Comparison of ENCODE assay signal across 29 mouse cellular contexts in the genomic region with DNA sequence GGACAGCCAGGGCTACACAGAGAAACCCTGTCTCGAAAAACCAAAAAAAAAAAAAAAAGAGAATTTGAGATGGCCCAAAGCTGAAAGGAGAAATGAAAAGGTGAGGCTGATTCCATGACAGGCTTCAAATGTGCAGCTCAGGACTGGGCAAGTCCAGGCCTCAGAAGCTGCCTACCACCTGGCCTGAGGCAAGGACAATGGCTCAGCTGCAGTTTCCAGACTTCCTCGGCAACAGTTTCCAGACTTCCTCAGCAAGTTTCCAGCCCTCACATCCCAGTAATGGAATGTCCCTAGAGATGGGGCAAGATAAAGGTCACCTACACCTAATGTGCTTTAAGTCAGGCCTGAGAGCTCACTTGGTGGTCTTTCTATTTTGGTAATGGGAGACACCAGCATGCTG. TPM values are rescaled to one million over a fixed set of nuclear protein-coding genes. Genes with fewer than 3 reads are reported as not detected.
"Had no signal": no experiment of that assay in that cellular context is flagged by ENCODE, and none has a peak within 500 bp of the region (broad histone marks: within the 10 kb centered on the region; RNA-seq: fewer than 3 reads in every experiment).

No protein-coding gene starts in this region.

- H3K4me2 ChIP-seq: heart, embryonic 11.5 days; heart, embryonic 13.5 days; heart, embryonic 15.5 days; hindbrain, embryonic 13.5 days; hindbrain, embryonic 15.5 days; kidney, embryonic 15.5 days; limb, embryonic 13.5 days; limb, embryonic 15.5 days; liver, embryonic 12.5 days had no signal

- H3K36me3 ChIP-seq: heart, embryonic 13.5 days; heart, embryonic 15.5 days; hindbrain, embryonic 13.5 days; hindbrain, embryonic 15.5 days; kidney, embryonic 15.5 days; limb, embryonic 13.5 days; limb, embryonic 15.5 days; liver, embryonic 12.5 days had no signal

- H3K27me3 ChIP-seq: heart, embryonic 13.5 days; heart, embryonic 15.5 days; hindbrain, embryonic 13.5 days; hindbrain, embryonic 15.5 days; kidney, embryonic 15.5 days; limb, embryonic 13.5 days; limb, embryonic 15.5 days; liver, embryonic 12.5 days had no signal

- ATAC-seq: hindbrain, postnatal 0 days; intestine, embryonic 16.5 days; liver, embryonic 12.5 days had no signal

- DNase-seq: gastrocnemius, postnatal 14 days; gastrocnemius, postnatal 36 days; heart, postnatal 14 days; heart, postnatal 36 days; kidney, adult 11 months; kidney, adult 2 months; kidney, adult 9 months; kidney, postnatal 14 days; kidney, postnatal 36 days; left cerebral cortex, postnatal 4 days had no signal

- H3K27ac ChIP-seq: heart, embryonic 13.5 days; heart, embryonic 15.5 days; hindbrain, embryonic 13.5 days; hindbrain, embryonic 15.5 days; hindbrain, postnatal 0 days; kidney, embryonic 15.5 days; kidney, postnatal 0 days; layer of hippocampus, adult 2 months; left cerebral cortex, adult 2 months; limb, embryonic 13.5 days; limb, embryonic 15.5 days; liver, embryonic 12.5 days; liver, embryonic 14.5 days had no signal

- H3K9me3 ChIP-seq: heart, embryonic 13.5 days; heart, embryonic 15.5 days; hindbrain, embryonic 13.5 days; hindbrain, embryonic 15.5 days; kidney, embryonic 15.5 days; limb, embryonic 13.5 days; limb, embryonic 15.5 days; liver, embryonic 12.5 days had no signal

- H3K4me3 ChIP-seq: heart, embryonic 13.5 days; heart, embryonic 15.5 days; hindbrain, embryonic 13.5 days; hindbrain, embryonic 15.5 days; kidney, embryonic 15.5 days; layer of hippocampus, adult 2 months; left cerebral cortex, adult 2 months; limb, embryonic 13.5 days; limb, embryonic 15.5 days; liver, embryonic 12.5 days had no signal

- H3K9ac ChIP-seq: heart, embryonic 13.5 days; heart, embryonic 15.5 days; hindbrain, embryonic 13.5 days; hindbrain, embryonic 15.5 days; kidney, embryonic 15.5 days; limb, embryonic 13.5 days; limb, embryonic 15.5 days; liver, embryonic 12.5 days; liver, embryonic 14.5 days had no signal

- H3K4me1 ChIP-seq: heart, embryonic 13.5 days; heart, embryonic 15.5 days; hindbrain, embryonic 13.5 days; hindbrain, embryonic 15.5 days; limb, embryonic 13.5 days; limb, embryonic 15.5 days had no signal

RNA-seq across cellular contexts. Expression of gene Gm10645, which starts 13.9 kb away (rescaled TPM):
- total RNA-seq: gastrocnemius, adult 18-20 months; gastrocnemius, adult 8-10 months; gastrocnemius, postnatal 14 days; gastrocnemius, postnatal 36 days; heart, adult 18-20 months; heart, postnatal 14 days; heart, postnatal 36 days; liver, adult 2 months had no signal
